Mouse (Mus musculus): ENCODE measurements around the gene Frmpd3.
A peak's percentile ranks its signal among the peaks of the same experiment; 100 is the strongest.

The Frmpd3 gene

DNA sequence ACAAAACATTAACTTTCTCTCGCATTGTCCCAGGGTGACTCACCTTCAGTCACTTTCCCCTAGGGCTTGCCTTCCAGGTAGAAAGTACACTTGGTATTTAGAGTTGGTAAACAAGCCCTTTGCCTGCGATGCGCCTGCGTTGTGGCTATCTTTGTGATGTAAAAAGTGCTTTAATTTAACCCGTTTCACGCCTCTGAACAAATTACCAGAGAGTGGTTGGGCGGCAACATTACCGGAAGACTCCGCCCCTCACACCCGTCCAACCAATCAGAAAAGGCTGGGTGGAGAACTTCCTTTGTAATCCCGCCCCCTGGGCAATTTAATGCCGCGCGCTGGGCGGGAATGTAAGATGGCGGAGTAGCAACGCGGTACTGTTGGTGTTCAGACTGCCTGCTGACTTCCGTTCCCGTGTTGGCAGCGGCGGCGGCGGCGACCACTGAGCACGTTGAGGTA, 114.2 kb downstream of the Frmpd3 start, which contains the start of gene Prps1:
Gene Prps1, plus strand, starts transcription at position 335 of the 453 bp plus-strand sequence.
- peak; percentile 68 for DNase-seq (ENCODE audit: low read depth, low spot score)

DNA sequence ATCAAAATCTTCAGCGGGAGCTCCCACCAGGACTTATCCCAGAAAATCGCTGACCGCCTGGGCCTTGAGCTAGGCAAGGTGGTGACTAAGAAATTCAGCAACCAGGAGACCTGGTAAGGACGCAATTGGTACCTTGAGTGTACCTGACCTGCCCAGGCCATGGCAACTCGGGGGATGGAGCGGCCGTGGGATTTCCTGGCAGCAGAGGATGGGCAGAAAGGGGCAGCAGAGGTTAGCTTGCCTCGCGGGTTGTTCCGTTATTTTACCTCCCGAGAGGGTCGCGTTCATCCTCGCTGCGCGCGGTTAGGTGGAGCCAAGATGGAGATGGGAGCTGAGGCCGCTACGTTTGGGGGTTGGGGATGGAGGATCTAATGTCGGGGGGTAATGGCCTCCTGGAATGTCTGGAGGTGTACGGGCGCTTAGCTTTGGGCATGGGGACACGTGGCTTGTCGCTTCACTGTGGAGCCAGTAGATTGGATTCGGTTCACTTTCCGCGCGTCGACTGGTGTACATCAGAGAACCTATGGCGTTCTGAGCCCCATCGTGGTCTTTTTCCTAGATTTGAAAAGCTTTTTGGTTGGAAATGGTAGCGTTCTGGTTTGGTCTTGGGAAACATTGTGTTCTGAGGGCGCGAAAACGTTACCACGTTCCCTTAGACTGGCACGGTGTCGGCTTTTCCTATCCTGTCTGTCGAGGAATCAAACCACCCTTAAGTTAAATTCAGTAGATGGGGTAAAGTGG, 114.9 kb downstream of the Frmpd3 start:
- DNase-seq (ENCODE audit: low read depth, low spot score): no peak

DNA sequence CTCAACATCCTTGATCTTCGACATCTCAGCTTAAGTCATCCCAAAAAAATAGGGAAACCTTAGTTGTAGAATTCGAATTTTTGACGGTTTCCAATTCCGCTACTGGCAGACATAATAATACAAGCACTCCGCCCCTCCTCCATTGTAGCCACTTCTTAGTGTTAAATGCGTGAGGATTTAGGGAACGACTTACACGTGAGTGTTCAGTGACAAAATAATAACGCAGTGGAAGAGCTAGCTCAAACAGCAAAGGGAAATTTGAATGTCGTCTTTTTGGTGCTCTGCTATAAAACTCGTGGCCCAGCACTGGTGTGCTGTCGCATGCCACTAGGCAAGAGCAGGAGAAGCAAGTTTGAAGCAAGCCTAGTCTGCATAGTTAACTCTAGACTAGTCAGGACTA, 115.4 kb downstream of the Frmpd3 start:
- no peak for DNase-seq (ENCODE audit: low read depth, low spot score)

DNA sequence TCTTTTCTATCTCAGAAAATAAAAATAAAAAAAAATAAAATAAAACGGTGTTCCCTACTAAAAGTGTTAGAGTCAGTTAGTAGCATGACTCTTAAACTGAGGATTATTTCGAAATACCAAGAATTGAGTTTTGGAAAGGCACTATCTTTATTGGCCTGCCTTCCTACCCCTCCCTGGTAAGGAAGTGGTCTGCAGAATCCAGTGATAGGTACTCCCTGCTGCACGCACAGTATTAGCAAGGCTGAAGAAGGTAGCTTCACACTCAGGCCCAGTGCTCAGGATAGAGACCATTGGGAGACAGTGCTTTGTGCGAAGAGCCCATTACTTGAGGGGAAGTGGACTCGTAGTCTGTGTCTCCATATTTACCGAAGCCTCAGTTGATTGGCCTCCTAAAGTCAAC, 136.2 kb downstream of the Frmpd3 start:
- no peak for DNase-seq (ENCODE audit: low read depth, low spot score)

DNA sequence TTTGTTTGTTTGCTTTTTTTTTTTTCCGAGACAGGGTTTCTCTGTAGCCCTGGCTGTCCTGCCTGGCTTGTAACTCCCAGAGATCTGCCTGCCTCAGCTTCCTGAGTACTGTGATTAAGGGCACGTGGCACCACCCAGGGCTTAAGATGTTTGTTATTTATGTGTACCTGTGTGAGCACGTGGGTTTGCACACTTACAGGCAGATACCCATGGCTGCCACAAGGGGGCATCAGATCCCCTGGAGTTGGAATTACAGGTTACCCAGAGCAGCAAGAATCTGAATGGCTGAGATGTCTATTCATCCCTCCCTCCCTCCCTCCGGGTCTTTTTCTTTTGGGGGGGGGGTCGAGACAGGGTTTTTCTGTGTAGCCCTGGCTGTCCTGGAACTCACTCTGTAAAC, 137.1 kb downstream of the Frmpd3 start:
- DNase-seq (ENCODE audit: low read depth, low spot score): peak; percentile 26

All from skeletal muscle tissue, adult 2 months (tissue).